Mouse (Mus musculus): ENCODE measurements around the gene Ngfr. TPM values are rescaled to one million over a fixed set of nuclear protein-coding genes. Genes with fewer than 3 reads are reported as not detected.

Gene Ngfr
- total RNA-seq, 2 experiments from 2014 or later = 0.91 to 1.3 TPM

Other genes with a start within 250 kb of the Ngfr start
- gene Slc35b1, start 203.0 kb downstream of the Ngfr start, total RNA-seq (2021) = 10 to 100 TPM; 71.5 to 73.1 TPM
- 100 to 1,000 TPM; 165 to 167 TPM for gene Spop, start 173.7 kb downstream of the Ngfr start, total RNA-seq (2021)
- 10 to 100 TPM; 15.3 to 17.2 TPM for gene Nxph3, start 73.2 kb downstream of the Ngfr start, total RNA-seq (2021)
- gene Phb, start 79.2 kb upstream of the Ngfr start, total RNA-seq (2021) = 100 to 1,000 TPM; 105 to 106 TPM
- 10 to 100 TPM; 47.9 to 54.6 TPM for gene Zfp652, start 124.9 kb upstream of the Ngfr start, total RNA-seq (2021)
- 1 to 10 TPM; 1.5 to 1.9 TPM for gene B130006D01Rik, start 135.9 kb upstream of the Ngfr start, total RNA-seq (2021)
- gene Phospho1, start 236.8 kb upstream of the Ngfr start, total RNA-seq (2021) = 10 to 100 TPM; 55.8 to 62.3 TPM
- 1 to 10 TPM; 3.1 to 4.7 TPM for gene Gngt2, start 249.5 kb upstream of the Ngfr start, total RNA-seq (2021)